ENCODE assay signal across 11 mouse cellular contexts in the genomic region with DNA sequence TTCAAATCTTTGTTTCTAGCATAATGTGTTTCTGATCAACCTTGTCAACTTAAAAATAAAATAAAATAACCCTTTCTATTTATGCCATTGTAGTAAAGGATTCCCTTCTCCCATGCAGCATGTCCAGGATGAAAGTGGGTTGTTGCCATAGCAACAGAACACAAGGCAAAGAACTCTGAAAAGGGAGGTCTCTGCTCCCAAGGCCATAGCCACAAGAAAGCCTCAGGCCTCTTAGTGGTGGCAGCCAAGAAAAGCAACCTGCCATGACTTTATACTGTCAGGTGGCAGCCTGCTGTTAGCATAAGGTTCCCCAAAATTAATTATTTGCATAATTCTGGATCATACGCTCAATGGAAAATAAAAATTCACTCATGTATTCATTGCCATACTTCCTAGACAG.
DNase-seq lines count a peak whose midpoint lies in the region; ATAC-seq lines count a peak whose summit lies in the region.
"Had no signal": no experiment of that assay in that cellular context is flagged by ENCODE, and none has a peak within 500 bp of the region (broad histone marks: within the 10 kb centered on the region; RNA-seq: fewer than 3 reads in every experiment).

No protein-coding gene starts in this region.

- DNase-seq in cerebellum, postnatal 10 days: peak; percentile 57 to 60
- DNase-seq in cerebellum, adult 8-10 months: no peak
- DNase-seq in neural tube, embryonic 10.5 days (ENCODE audit: extremely low spot score, low spot score): no peak
- DNase-seq in thymus, postnatal 36 days: no peak
- DNase-seq in kidney, postnatal 10 days: no peak
- DNase-seq in MN1 (ENCODE audit: low spot score): no peak
- DNase-seq: adrenal gland, postnatal 10 days; heart, adult 11 months had no signal

- no peaks in the 10 kb centered on the region for H3K27me3 ChIP-seq in neural tube, embryonic 12.5 days (replicated peaks)
- no peaks in the 10 kb centered on the region for H3K27me3 ChIP-seq in hindbrain, embryonic 15.5 days
- H3K27me3 ChIP-seq: neural tube, embryonic 13.5 days had no signal

- H3K36me3 ChIP-seq in neural tube, embryonic 12.5 days: no peaks in the 10 kb centered on the region
- no peaks in the 10 kb centered on the region for H3K36me3 ChIP-seq in hindbrain, embryonic 15.5 days
- H3K36me3 ChIP-seq: neural tube, embryonic 13.5 days had no signal

- peaks cover 8% of the 10 kb centered on the region for H3K4me1 ChIP-seq in neural tube, embryonic 12.5 days
- H3K4me1 ChIP-seq in hindbrain, embryonic 15.5 days (replicated peaks): peaks cover 44% of the 10 kb centered on the region

- H3K9ac ChIP-seq in neural tube, embryonic 12.5 days: no peak overlapping the region
- no peak overlapping the region for H3K9ac ChIP-seq in hindbrain, embryonic 15.5 days
- H3K9ac ChIP-seq: neural tube, embryonic 13.5 days had no signal

- no peak overlapping the region for H3K27ac ChIP-seq in neural tube, embryonic 12.5 days
- H3K27ac ChIP-seq in hindbrain, embryonic 15.5 days (replicated peaks): peak overlapping the region; percentile 65
- H3K27ac ChIP-seq: neural tube, embryonic 13.5 days had no signal

- H3K9me3 ChIP-seq in neural tube, embryonic 12.5 days: no peaks in the 10 kb centered on the region
- no peaks in the 10 kb centered on the region for H3K9me3 ChIP-seq in hindbrain, embryonic 15.5 days
- H3K9me3 ChIP-seq: neural tube, embryonic 13.5 days had no signal

- H3K4me2 ChIP-seq in neural tube, embryonic 12.5 days (replicated peaks): no peak overlapping the region
- H3K4me2 ChIP-seq in hindbrain, embryonic 15.5 days: no peak overlapping the region
- H3K4me2 ChIP-seq: neural tube, embryonic 13.5 days had no signal

- no peak overlapping the region for H3K4me3 ChIP-seq in neural tube, embryonic 12.5 days
- H3K4me3 ChIP-seq in hindbrain, embryonic 15.5 days: no peak overlapping the region
- H3K4me3 ChIP-seq: neural tube, embryonic 13.5 days had no signal

- WGBS in neural tube, embryonic 12.5 days: 83% methylated on average over 1 of the region's 1 CpGs
- WGBS in hindbrain, embryonic 15.5 days: 50% methylated on average over 1 of the region's 1 CpGs

- ATAC-seq in neural tube, embryonic 12.5 days (ENCODE audit: low FRiP score, low read depth): peak; percentile 47; the same call in 1 of the 2 replicates
- peak; percentile 68; the same call in 1 of the 2 replicates for ATAC-seq in hindbrain, embryonic 15.5 days (ENCODE audit: low FRiP score, low read depth)

Comparison
In these comparisons a context has a peak if more than half of its experiments do, and no peak if none do; other contexts are left out.
1. DNase-seq: peak in cerebellum, postnatal 10 days (2 of 2); none in cerebellum, adult 8-10 months (single experiment), neural tube, embryonic 10.5 days (single experiment), thymus, postnatal 36 days (0 of 2), kidney, postnatal 10 days (single experiment) and MN1 (single experiment).